Comparison of ENCODE assay signal across 8 mouse cellular contexts in the genomic region with DNA sequence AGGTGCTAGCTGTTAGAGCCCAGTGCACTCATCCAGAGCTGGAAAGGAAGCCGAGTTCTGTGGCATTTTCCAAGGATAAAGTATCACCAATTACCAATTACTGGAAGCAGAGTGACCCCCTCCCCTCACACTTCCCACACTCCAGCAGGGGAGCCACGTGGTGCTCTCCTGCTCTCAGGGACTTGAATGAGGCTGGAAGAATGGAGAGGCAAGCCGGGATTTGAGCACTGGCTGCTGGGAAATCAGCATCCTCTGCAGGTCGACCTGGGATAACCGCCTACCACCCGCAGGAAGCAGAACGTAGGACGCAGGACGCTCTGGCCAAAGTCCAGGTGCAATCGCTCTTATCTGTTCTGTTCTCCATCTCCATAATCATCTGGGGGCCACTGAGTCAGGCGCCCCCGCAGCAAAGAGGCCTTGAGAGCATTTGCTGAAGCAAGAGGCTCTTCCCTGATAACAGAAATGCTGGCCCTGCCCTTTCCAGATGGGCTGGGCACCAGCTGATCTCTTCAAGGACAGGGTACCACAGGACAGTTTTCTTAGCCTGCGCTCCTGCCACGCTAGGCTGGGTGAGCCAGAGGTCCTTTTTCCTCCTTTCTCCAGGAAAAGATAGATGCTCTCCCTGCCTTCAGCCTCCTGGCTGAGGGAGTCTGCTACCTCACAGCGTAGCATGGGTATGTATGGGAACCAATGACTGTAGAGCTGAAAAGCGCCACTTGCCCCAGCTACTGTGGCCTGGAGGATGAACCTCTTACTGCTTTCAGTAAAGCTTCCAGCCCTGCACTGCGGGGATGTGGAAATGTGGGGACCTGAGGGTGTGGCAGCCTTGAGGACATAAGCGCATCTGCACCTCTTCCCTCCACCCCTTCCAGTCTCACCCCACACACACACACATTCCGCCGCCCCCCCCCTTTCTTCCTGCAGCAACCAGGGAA. TPM values are rescaled to one million over a fixed set of nuclear protein-coding genes. Genes with fewer than 3 reads are reported as not detected.
DNase-seq lines count a peak whose midpoint lies in the region; ATAC-seq lines count a peak whose summit lies in the region.

No protein-coding gene starts in this region.

- ATAC-seq in neural tube, embryonic 11.5 days (ENCODE audit: insufficient read depth, low FRiP score, low TSS enrichment) = no peak
- no peak for ATAC-seq in limb, embryonic 15.5 days (ENCODE audit: insufficient number of reproducible peaks, low FRiP score, low TSS enrichment, low read depth)

- H3K27ac ChIP-seq in neural tube, embryonic 11.5 days (ENCODE audit: low read depth, low read length) = no peak overlapping the region
- H3K27ac ChIP-seq in limb, embryonic 15.5 days = peak overlapping the region; percentile 43

- H3K4me3 ChIP-seq in neural tube, embryonic 11.5 days (ENCODE audit: low read depth, low read length) = no peak overlapping the region
- peak overlapping the region; percentile 13; the same call in 1 of the 2 replicates for H3K4me3 ChIP-seq in limb, embryonic 15.5 days

- H3K9ac ChIP-seq in neural tube, embryonic 11.5 days (ENCODE audit: low read length) = no peak overlapping the region; the same call in 1 of the 2 replicates
- H3K9ac ChIP-seq in limb, embryonic 15.5 days = no peak overlapping the region

- DNase-seq in embryo, embryonic 10.5 days (ENCODE audit: low spot score) = peak; percentile 20
- no peak for DNase-seq in embryo, embryonic 9.5 days (ENCODE audit: extremely low spot score)
- DNase-seq in neural tube, embryonic 11.5 days (ENCODE audit: low spot score) = no peak
- DNase-seq in neural tube, embryonic 10.5 days (ENCODE audit: extremely low spot score, low spot score) = no peak
- no peak for DNase-seq in T-cell, adult 2 months (ENCODE audit: low spot score)
- DNase-seq in c-Kit-positive CD71-positive TER-119-positive erythroid progenitor cells, embryonic 14.5 days (ENCODE audit: low spot score) = no peak
- DNase-seq in gastrocnemius, postnatal 4 days (ENCODE audit: low spot score in 2 of 2) = no peak

- H3K27me3 ChIP-seq in neural tube, embryonic 11.5 days (ENCODE audit: control insufficient read depth, insufficient read depth, low read length) = no peaks in the 10 kb centered on the region
- H3K27me3 ChIP-seq in limb, embryonic 15.5 days = no peaks in the 10 kb centered on the region

- H3K9me3 ChIP-seq in neural tube, embryonic 11.5 days (ENCODE audit: control insufficient read depth, low read length) = no peaks in the 10 kb centered on the region
- H3K9me3 ChIP-seq in limb, embryonic 15.5 days = no peaks in the 10 kb centered on the region

- H3K4me2 ChIP-seq in neural tube, embryonic 11.5 days (ENCODE audit: low read depth) = peak overlapping the region; percentile 28; the same call in 1 of the 2 replicates
- peak overlapping the region; percentile 41 for H3K4me2 ChIP-seq in limb, embryonic 15.5 days

- WGBS in neural tube, embryonic 11.5 days = 45% methylated on average over 20 of the region's 20 CpGs
- WGBS in limb, embryonic 15.5 days = 35% methylated on average over 20 of the region's 20 CpGs

- no peaks in the 10 kb centered on the region for H3K36me3 ChIP-seq in neural tube, embryonic 11.5 days (ENCODE audit: control insufficient read depth, insufficient read depth, low read length)
- H3K36me3 ChIP-seq in limb, embryonic 15.5 days = no peaks in the 10 kb centered on the region

- H3K4me1 ChIP-seq in neural tube, embryonic 11.5 days (ENCODE audit: control insufficient read depth, insufficient read depth, low read length) = no peaks in the 10 kb centered on the region
- H3K4me1 ChIP-seq in limb, embryonic 15.5 days = peaks cover 15% of the 10 kb centered on the region

RNA-seq across cellular contexts. Expression of a gene that starts 27.5 kb away (rescaled TPM):
- 1.2 and 1.4 TPM in 2 replicates for polyA plus RNA-seq in neural tube, embryonic 11.5 days (2014; fragmentation: Nextera tagmentation; extraction: Ambion mirVana)
- 0.49 and 0.91 TPM in 2 replicates for polyA plus RNA-seq in limb, embryonic 15.5 days (2015; fragmentation: Nextera tagmentation; extraction: Ambion mirVana)
- 1 to 10 TPM; 6.4 to 7.9 TPM for total RNA-seq in gastrocnemius, postnatal 4 days (2021)

RNA-seq across cellular contexts. Expression of a gene that starts 27.5 kb away (rescaled TPM):
- polyA plus RNA-seq in neural tube, embryonic 11.5 days (2014; fragmentation: Nextera tagmentation; extraction: Ambion mirVana) = 0.15 TPM in 1 of 2 replicates, not detected in the other
- 5.2 and 5.5 TPM in 2 replicates for polyA plus RNA-seq in limb, embryonic 15.5 days (2015; fragmentation: Nextera tagmentation; extraction: Ambion mirVana)
- under 1 TPM in 1 of 2 experiments, not detected in 1; 0.08 TPM for total RNA-seq in gastrocnemius, postnatal 4 days (2021)

RNA-seq across cellular contexts. Expression of a gene that starts 42.1 kb away (rescaled TPM):
- polyA plus RNA-seq in neural tube, embryonic 11.5 days (2014; fragmentation: Nextera tagmentation; extraction: Ambion mirVana) = 81.0 and 87.9 TPM in 2 replicates
- polyA plus RNA-seq in limb, embryonic 15.5 days (2015; fragmentation: Nextera tagmentation; extraction: Ambion mirVana) = 84.4 and 86.4 TPM in 2 replicates
- 10 to 100 TPM; 43.3 to 46.9 TPM for total RNA-seq in gastrocnemius, postnatal 4 days (2021)

RNA-seq across cellular contexts. Expression of a gene that starts 42.2 kb away (rescaled TPM):
- 139 and 145 TPM in 2 replicates for polyA plus RNA-seq in neural tube, embryonic 11.5 days (2014; fragmentation: Nextera tagmentation; extraction: Ambion mirVana)
- 108 and 112 TPM in 2 replicates for polyA plus RNA-seq in limb, embryonic 15.5 days (2015; fragmentation: Nextera tagmentation; extraction: Ambion mirVana)
- total RNA-seq in gastrocnemius, postnatal 4 days (2021) = 10 to 100 TPM; 33.2 to 35.1 TPM
